Mouse (Mus musculus) MEL (cell line): Measurements from ENCODE around the gene Slc7a5. TPM values are rescaled to one million over a fixed set of nuclear protein-coding genes. Genes with fewer than 3 reads are reported as not detected.
A peak's percentile ranks its signal among the peaks of the same experiment; 100 is the strongest.

ENCODE experiments used
- DNase-seq: peaks from one replicate; pipeline ENCODE4 v3.0.0; 2011; ENCODE audit warnings: low read depth, low spot score
- H3K27ac ChIP-seq: 2 replicates; pipeline ENCODE4 v1.5.1; 2012; ENCODE audit warnings: low read depth, mild to moderate bottlenecking, control low read depth, low read length, moderate library complexity; ENCODE audit not compliant: control insufficient read depth
- H3K27me3 ChIP-seq, 2 experiments: fragments of 150-350 bp in 1 of 2; sonication (generic) in 1 of 2; 2 replicates each; pipeline ENCODE4 v1.6.1; 2012; ENCODE audit warnings: low read length in 2 of 2, mild to moderate bottlenecking in 2 of 2, improper control_type of control experiment in 1 of 2, moderate library complexity in 1 of 2; ENCODE audit not compliant: insufficient read depth in 2 of 2, control insufficient read depth in 1 of 2
- H3K36me3 ChIP-seq, 2 experiments: 2 replicates each; pipeline ENCODE4 v1.6.1; 2012 to 2014; ENCODE audit warnings: low read length in 2 of 2, improper control_type of control experiment in 1 of 2, inconsistent platforms in 1 of 2, mild to moderate bottlenecking in 1 of 2; ENCODE audit not compliant: insufficient read depth in 2 of 2, control insufficient read depth in 1 of 2
- H3K4me1 ChIP-seq, 2 experiments: fragments of 150-350 bp in 1 of 2; sonication (generic) in 1 of 2; 2 replicates each; pipeline ENCODE4 v1.6.1; 2012; ENCODE audit warnings: low read length in 2 of 2, improper control_type of control experiment in 1 of 2, mild to moderate bottlenecking in 1 of 2; ENCODE audit not compliant: insufficient read depth in 2 of 2, control insufficient read depth in 1 of 2
- H3K4me3 ChIP-seq, 2 experiments: fragments of 150-350 bp in 1 of 2; sonication (generic) in 1 of 2; 2 replicates each; pipeline ENCODE4 v1.5.1; 2012; ENCODE audit warnings: low read depth in 2 of 2, low read length in 2 of 2, mild to moderate bottlenecking in 2 of 2, moderate library complexity in 2 of 2, control low read depth in 1 of 2, improper control_type of control experiment in 1 of 2; ENCODE audit not compliant: control insufficient read depth in 1 of 2, insufficient read depth in 1 of 2
- H3K79me2 ChIP-seq: 2 replicates; pipeline ENCODE4 v1.6.1; 2012; ENCODE audit warnings: mild to moderate bottlenecking, low read length, moderate library complexity; ENCODE audit not compliant: control insufficient read depth, poor library complexity, insufficient read depth
- H3K9ac ChIP-seq: 2 replicates; pipeline ENCODE4 v1.6.1; 2012; ENCODE audit warnings: low read depth, mild to moderate bottlenecking, control low read depth, low read length, moderate library complexity; ENCODE audit not compliant: control insufficient read depth, poor library complexity, severe bottlenecking
- H3K9me3 ChIP-seq: fragments of 150-350 bp; sonication (generic); replicated peaks from 2 replicates; pipeline ENCODE4 v1.6.1; 2012; ENCODE audit warnings: mild to moderate bottlenecking, low read length, improper control_type of control experiment, moderate library complexity; ENCODE audit not compliant: insufficient read depth
- CHD1 ChIP-seq: IDR thresholded peaks from 2 replicates; pipeline ENCODE4 v1.6.1; 2012; ENCODE audit warnings: low read depth, mild to moderate bottlenecking, inconsistent platforms, low read length, improper control_type of control experiment
- CHD2 ChIP-seq: IDR thresholded peaks from 2 replicates; pipeline ENCODE4 v1.6.1; 2011; ENCODE audit warnings: low read length, improper control_type of control experiment
- CTCF ChIP-seq, 3 experiments: IDR thresholded peaks in 2 of 3; conservative IDR thresholded peaks in 1 of 3; 2 replicates each; pipeline ENCODE4 v1.5.1; 2011 to 2012; ENCODE audit warnings: low read length in 3 of 3, low read depth in 2 of 3, mild to moderate bottlenecking in 2 of 3, improper control_type of control experiment in 1 of 3, inconsistent platforms in 1 of 3, mixed read lengths in 1 of 3, moderate library complexity in 1 of 3; ENCODE audit not compliant: control insufficient read depth in 1 of 3, insufficient read depth in 1 of 3, poor library complexity in 1 of 3, severe bottlenecking in 1 of 3
- E2F4 ChIP-seq: IDR thresholded peaks from 2 replicates; pipeline ENCODE4 v1.6.1; 2011; ENCODE audit warnings: low read depth, low read length, improper control_type of control experiment, borderline replicate concordance
- ELF1 ChIP-seq: IDR thresholded peaks from 2 replicates; pipeline ENCODE4 v1.6.1; 2014; ENCODE audit warnings: low read depth, mild to moderate bottlenecking, inconsistent platforms, low read length, improper control_type of control experiment, moderate library complexity
- EP300 ChIP-seq, 2 experiments: IDR thresholded peaks; 2 replicates each; pipeline ENCODE4 v1.6.1; 2011; ENCODE audit warnings: improper control_type of control experiment in 2 of 2, low read length in 2 of 2, low read depth in 1 of 2, mild to moderate bottlenecking in 1 of 2
- GABPA ChIP-seq: IDR thresholded peaks from 2 replicates; pipeline ENCODE4 v1.6.1; 2012; ENCODE audit warnings: low read depth, mild to moderate bottlenecking, inconsistent platforms, low read length, improper control_type of control experiment, moderate library complexity
- GATA1 ChIP-seq: IDR thresholded peaks from 2 replicates; pipeline ENCODE4 v1.6.1; 2011; ENCODE audit warnings: low read depth, low read length, improper control_type of control experiment
- HCFC1 ChIP-seq: IDR thresholded peaks from 2 replicates; pipeline ENCODE4 v1.6.1; 2012; ENCODE audit warnings: low read depth, mild to moderate bottlenecking, inconsistent platforms, low read length, improper control_type of control experiment, moderate library complexity
- JUND ChIP-seq: IDR thresholded peaks from 2 replicates; pipeline ENCODE4 v1.6.1; 2011; ENCODE audit warnings: low read depth, mild to moderate bottlenecking, improper control_type of control experiment, low read length
- KAT2A ChIP-seq: conservative IDR thresholded peaks from 2 replicates; pipeline ENCODE4 v1.6.1; 2012; ENCODE audit warnings: low read depth, low read length, improper control_type of control experiment, inconsistent platforms
- MAFK ChIP-seq: IDR thresholded peaks from 2 replicates; pipeline ENCODE4 v1.6.1; 2011; ENCODE audit warnings: low read depth, mild to moderate bottlenecking, low read length, improper control_type of control experiment, borderline replicate concordance
- MAX ChIP-seq: IDR thresholded peaks from 2 replicates; pipeline ENCODE4 v1.6.1; 2011; ENCODE audit warnings: low read length, improper control_type of control experiment
- MAZ ChIP-seq: IDR thresholded peaks from 2 replicates; pipeline ENCODE4 v1.6.1; 2012; ENCODE audit warnings: low read depth, mild to moderate bottlenecking, inconsistent platforms, low read length, improper control_type of control experiment
- MEF2A ChIP-seq: IDR thresholded peaks from 2 replicates; pipeline ENCODE4 v1.6.1; 2014; ENCODE audit warnings: low read depth, mild to moderate bottlenecking, inconsistent platforms, low read length, improper control_type of control experiment; ENCODE audit not compliant: poor library complexity, insufficient replicate concordance, severe bottlenecking; ENCODE audit errors: extremely low read depth
- MYB ChIP-seq: IDR thresholded peaks from 2 replicates; pipeline ENCODE4 v1.6.1; 2011; ENCODE audit warnings: mild to moderate bottlenecking, low read depth, low read length, improper control_type of control experiment
- MYC ChIP-seq: IDR thresholded peaks from 2 replicates; pipeline ENCODE4 v1.6.1; 2011; ENCODE audit warnings: low read depth, mild to moderate bottlenecking, low read length, improper control_type of control experiment, moderate library complexity
- NELFE ChIP-seq: IDR thresholded peaks from 2 replicates; pipeline ENCODE4 v1.6.1; 2011; ENCODE audit warnings: low read depth, low read length, improper control_type of control experiment
- NRF1 ChIP-seq: IDR thresholded peaks from 2 replicates; pipeline ENCODE4 v1.6.1; 2014; ENCODE audit warnings: low read depth, mild to moderate bottlenecking, inconsistent platforms, low read length, improper control_type of control experiment, moderate library complexity; ENCODE audit not compliant: poor library complexity, insufficient read depth, severe bottlenecking
- POLR2A ChIP-seq, 2 experiments: IDR thresholded peaks; 2 replicates each; pipeline ENCODE4 v1.6.1; 2011 to 2012; ENCODE audit warnings: low read length in 2 of 2, mild to moderate bottlenecking in 2 of 2, control low read depth in 1 of 2, improper control_type of control experiment in 1 of 2, low read depth in 1 of 2, moderate library complexity in 1 of 2; ENCODE audit not compliant: control insufficient read depth in 1 of 2, insufficient read depth in 1 of 2, poor library complexity in 1 of 2
- POLR2AphosphoS2 ChIP-seq: IDR thresholded peaks from 2 replicates; pipeline ENCODE4 v1.6.1; 2011; ENCODE audit warnings: low read length, improper control_type of control experiment
- POLR2AphosphoS5 ChIP-seq: IDR thresholded peaks from 2 replicates; pipeline ENCODE4 v1.6.1; 2012; ENCODE audit warnings: low read depth, borderline replicate concordance, mild to moderate bottlenecking, inconsistent platforms, low read length, moderate library complexity, mixed read lengths
- RAD21 ChIP-seq: IDR thresholded peaks from 2 replicates; pipeline ENCODE4 v1.6.1; 2011; ENCODE audit warnings: mild to moderate bottlenecking, low read depth, low read length, improper control_type of control experiment
- RCOR1 ChIP-seq: IDR thresholded peaks from 2 replicates; pipeline ENCODE4 v1.6.1; 2012; ENCODE audit warnings: low read depth, mild to moderate bottlenecking, inconsistent platforms, low read length, improper control_type of control experiment
- SIN3A ChIP-seq: IDR thresholded peaks from 2 replicates; pipeline ENCODE4 v1.6.1; 2012; ENCODE audit warnings: low read length, improper control_type of control experiment, inconsistent platforms
- SMC3 ChIP-seq: IDR thresholded peaks from 2 replicates; pipeline ENCODE4 v1.6.1; 2011; ENCODE audit warnings: low read depth, low read length, improper control_type of control experiment
- TAL1 ChIP-seq: IDR thresholded peaks from 2 replicates; pipeline ENCODE4 v1.6.1; 2012; ENCODE audit warnings: mild to moderate bottlenecking, inconsistent platforms, low read length, moderate library complexity, mixed read lengths
- TBP ChIP-seq: IDR thresholded peaks from 2 replicates; pipeline ENCODE4 v1.8.0; 2011; ENCODE audit warnings: low read depth, low read length, improper control_type of control experiment
- TCF12 ChIP-seq: IDR thresholded peaks from 2 replicates; pipeline ENCODE4 v1.6.1; 2014; ENCODE audit warnings: low read depth, mild to moderate bottlenecking, inconsistent platforms, low read length, improper control_type of control experiment, moderate library complexity
- UBTF ChIP-seq: IDR thresholded peaks from 2 replicates; pipeline ENCODE4 v1.6.1; 2012; ENCODE audit warnings: low read depth, mild to moderate bottlenecking, inconsistent platforms, low read length, improper control_type of control experiment, moderate library complexity, borderline replicate concordance; ENCODE audit not compliant: insufficient read depth
- USF1 ChIP-seq: IDR thresholded peaks from 2 replicates; pipeline ENCODE4 v1.6.1; 2014; ENCODE audit warnings: low read depth, mild to moderate bottlenecking, inconsistent platforms, low read length, improper control_type of control experiment, moderate library complexity
- USF2 ChIP-seq, 2 experiments: IDR thresholded peaks; 2 replicates each; pipeline ENCODE4 v1.6.1; 2011 to 2012; ENCODE audit warnings: improper control_type of control experiment in 2 of 2, low read length in 2 of 2, borderline replicate concordance in 1 of 2, inconsistent platforms in 1 of 2, low read depth in 1 of 2, mild to moderate bottlenecking in 1 of 2; ENCODE audit not compliant: insufficient read depth in 1 of 2
- ZC3H11A ChIP-seq: IDR thresholded peaks from 2 replicates; pipeline ENCODE4 v1.6.1; 2012; ENCODE audit warnings: low read depth, mild to moderate bottlenecking, inconsistent platforms, low read length, improper control_type of control experiment
- ZKSCAN1 ChIP-seq: IDR thresholded peaks from 2 replicates; pipeline ENCODE4 v1.6.1; 2012; ENCODE audit warnings: low read depth, mild to moderate bottlenecking, inconsistent platforms, low read length, improper control_type of control experiment, moderate library complexity
- ZMIZ1 ChIP-seq: IDR thresholded peaks from 2 replicates; pipeline ENCODE4 v1.6.1; 2012; ENCODE audit warnings: low read depth, mild to moderate bottlenecking, inconsistent platforms, low read length, improper control_type of control experiment, moderate library complexity
- polyA plus RNA-seq, 2 experiments: library from polyadenylated mRNA; stranded (reverse) in 1 of 2; unstranded in 1 of 2; fragments of >175 nt in 1 of 2; fragments of >200 nt in 1 of 2; gene quantifications; 2 replicates each; pipeline versions ENCODE4 v1.2.1 to v1.2.4; 2012; ENCODE audit warnings: low replicate concordance in 2 of 2, low read depth in 1 of 2; ENCODE audit not compliant: insufficient read length in 2 of 2, insufficient read depth in 1 of 2, missing spikeins in 1 of 2
- total RNA-seq: library from RNA; depleted of rRNA; stranded (reverse); fragments of 300-350 nt; gene quantifications from 2 replicates; pipeline ENCODE4 v1.2.3, GENCODE M21; 2012

Gene Slc7a5
- total and polyA plus RNA-seq, 3 experiments, result 55.0 to 263 (median 108) TPM

GRCm38 (mm10) chr8:121899180-121900044 lies 8.1 kb downstream of the Slc7a5 start:
- Histone ChIP-seq H3K4me3 (peak overlapping the region; percentile 10 to 25; a peak in 3 of 4 replicates), H3K27me3 (no peaks in the 10 kb centered on the region), H3K9ac (peak overlapping the region; percentile 52), H3K36me3 (peaks cover 25 to 57% of the 10 kb centered on the region in 2 experiments; a peak in 3 of 4 replicates), H3K9me3 (no peaks in the 10 kb centered on the region), H3K4me1 (peaks cover 22 to 58% of the 10 kb centered on the region in 2 experiments), H3K27ac (peak overlapping the region; percentile 86), H3K79me2 (peaks cover 94% of the 10 kb centered on the region)
- peak; percentile 73 for DNase-seq
- no peak for TF ChIP-seq ZKSCAN1
- TF ChIP-seq USF2 (IDR thresholded peaks at IDR 0.05; ENCODE audit: borderline replicate concordance in 1 of 2, insufficient read depth in 1 of 2, low read depth in 1 of 2, low read length in 2 of 2), result peak; percentile 18 to 77; a peak in 3 of 4 replicates
- TF ChIP-seq MYC, result peak; percentile 64; the same call in 1 of the 2 replicates
- no peak for TF ChIP-seq GABPA
- no peak for TF ChIP-seq NELFE
- TF ChIP-seq E2F4, result no peak
- TF ChIP-seq TBP, result no peak
- no peak for TF ChIP-seq RAD21
- TF ChIP-seq TAL1, result peak; percentile 98
- peak; percentile 94 for TF ChIP-seq USF1
- TF ChIP-seq GATA1, result peak; percentile 84
- no peak for TF ChIP-seq ZMIZ1
- TF ChIP-seq MAZ, result no peak
- no peak for TF ChIP-seq POLR2AphosphoS5
- TF ChIP-seq EP300 (IDR thresholded peaks at IDR 0.05; ENCODE audit: low read depth in 1 of 2, low read length in 2 of 2), result peak; percentile 78 to 88
- TF ChIP-seq JUND, result no peak
- peak; percentile 23; the same call in 1 of the 2 replicates for TF ChIP-seq MAFK
- TF ChIP-seq ZC3H11A, result no peak
- 0 out of 2 replicates have a peak, but pooled peaks have one; percentile 31 for TF ChIP-seq MYB
- no peak for TF ChIP-seq CHD1
- no peak for TF ChIP-seq MEF2A
- peak; percentile 89 for TF ChIP-seq SIN3A
- TF ChIP-seq NRF1, result no peak
- no peak for TF ChIP-seq SMC3
- TF ChIP-seq ELF1, result no peak
- peak; percentile 80 for TF ChIP-seq MAX
- no peak for TF ChIP-seq POLR2AphosphoS2
- TF ChIP-seq CHD2, result no peak
- no peak for TF ChIP-seq KAT2A
- peak; percentile 94 for TF ChIP-seq TCF12
- TF ChIP-seq POLR2A (IDR thresholded peaks at IDR 0.05; ENCODE audit: control insufficient read depth in 1 of 2, insufficient read depth in 1 of 2, low read depth in 1 of 2, low read length in 2 of 2, poor library complexity in 1 of 2), result peak in 1 of 2 experiments; percentile 33; a peak in 1 of 4 replicates
- no peak for TF ChIP-seq UBTF
- TF ChIP-seq CTCF (IDR thresholded peaks at IDR 0.05 in 2 of 3, conservative IDR thresholded peaks at IDR 0.05 in 1 of 3; ENCODE audit: control insufficient read depth in 1 of 3, insufficient read depth in 1 of 3, low read depth in 2 of 3, low read length in 3 of 3, poor library complexity in 1 of 3, severe bottlenecking in 1 of 3), result no peak
- peak; percentile 69 for TF ChIP-seq RCOR1
- no peak for TF ChIP-seq HCFC1
